Mouse (Mus musculus) urinary bladder, postnatal 25 days (tissue): ENCODE results near the gene Fam43a.

ENCODE experiments used
- DNase-seq: peaks from one replicate; pipeline ENCODE4 v3.0.0; 2022; ENCODE audit warnings: low spot score

Fam43a gene

DNA sequence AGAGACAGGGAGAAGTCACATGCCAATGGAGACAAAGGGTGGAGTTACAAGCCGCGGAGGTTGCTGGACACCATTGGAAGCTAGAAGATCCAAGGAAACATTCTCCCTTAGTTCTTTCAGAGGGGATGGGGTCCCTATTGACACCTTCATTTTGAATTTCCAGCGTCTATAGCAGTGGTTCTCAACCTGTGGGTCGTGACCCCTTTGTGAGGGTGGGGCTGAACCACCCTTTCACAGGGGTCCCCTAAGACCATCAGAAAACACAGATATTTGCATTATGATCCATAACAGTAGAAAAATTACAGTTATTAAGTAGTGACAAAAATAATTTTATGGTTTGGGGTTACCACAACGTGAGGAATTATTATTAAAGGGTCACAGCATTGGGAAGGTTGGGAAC lies 30.0 kb downstream of the Fam43a start:
- no peak for DNase-seq

DNA sequence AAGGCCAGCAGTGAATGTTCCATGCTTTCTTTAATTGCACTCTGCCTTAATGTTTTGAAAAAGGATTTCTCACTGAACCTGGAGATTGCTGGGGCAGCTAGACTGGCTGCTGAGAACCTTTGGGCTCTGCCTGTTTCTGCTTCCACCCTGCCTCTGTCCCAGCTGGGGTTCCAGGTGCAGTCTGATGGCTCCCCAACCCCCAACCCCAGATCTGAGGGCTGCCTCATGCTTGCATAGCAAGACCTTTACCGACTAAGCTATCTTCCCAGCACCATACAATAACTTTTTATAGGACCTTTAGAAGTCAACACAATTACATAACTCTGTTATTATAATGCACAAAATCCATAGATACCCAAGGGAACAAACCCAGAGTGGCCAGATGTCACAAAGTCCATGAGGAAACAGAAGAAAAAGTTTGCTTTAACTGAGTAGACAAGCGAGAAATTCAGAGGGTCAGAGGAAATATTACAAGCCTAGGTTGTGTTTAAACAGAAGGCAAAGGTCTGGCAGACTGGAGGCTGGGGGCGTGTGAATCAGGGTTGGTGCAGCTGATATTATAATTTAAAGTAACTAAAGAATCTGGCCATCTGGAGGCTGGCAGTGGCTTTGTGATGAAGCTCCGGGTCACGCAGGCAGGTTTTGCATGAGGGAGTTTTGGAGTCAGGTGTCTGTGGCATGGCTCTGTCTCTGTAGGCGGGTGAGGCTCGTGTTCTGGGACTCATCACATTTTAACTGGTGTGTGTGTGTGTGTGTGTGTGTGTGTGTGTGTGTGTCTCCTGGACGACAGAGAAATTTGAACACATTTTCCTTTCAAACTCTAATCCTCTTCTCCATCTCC lies 34.6 kb downstream of the Fam43a start:
- no peak for DNase-seq

DNA sequence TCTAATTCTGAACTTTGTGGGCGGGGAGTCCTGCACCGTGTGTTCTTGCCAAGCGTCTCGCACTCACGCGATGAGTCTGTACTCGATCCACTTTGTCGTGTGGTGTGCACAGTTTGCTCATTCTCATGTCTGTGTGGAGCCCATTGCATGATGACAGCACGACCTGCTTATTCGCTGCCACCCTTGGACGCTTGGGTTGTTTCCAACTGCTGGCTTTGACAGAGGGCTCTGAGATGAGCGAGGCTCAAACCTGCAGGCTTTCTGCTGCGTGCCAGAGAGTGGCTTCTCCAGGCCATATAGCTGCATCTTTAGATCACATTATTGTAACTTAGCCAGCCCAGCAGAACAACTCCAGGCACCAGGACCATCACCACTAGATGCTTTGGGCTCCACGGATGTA lies 39.1 kb downstream of the Fam43a start:
- no peak for DNase-seq

DNA sequence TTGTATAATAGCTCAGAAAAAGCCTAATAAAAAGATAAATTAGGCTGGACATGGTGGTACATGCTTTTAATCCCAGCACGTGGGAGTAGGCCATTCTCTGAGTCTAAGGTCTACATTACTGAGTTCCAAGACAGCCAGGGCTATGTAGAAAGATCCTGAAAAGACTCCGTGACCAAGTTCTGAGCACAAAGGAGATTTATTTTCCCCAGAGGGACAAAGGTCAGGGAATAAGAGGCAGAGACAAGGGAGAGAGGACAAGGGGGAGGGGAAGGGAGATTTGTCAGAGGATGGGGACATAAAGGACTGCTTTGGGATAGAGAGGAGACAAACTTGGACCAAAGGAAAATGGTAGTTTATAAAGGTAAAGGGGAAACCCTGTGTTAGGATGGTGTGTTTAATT lies 41.1 kb downstream of the Fam43a start:
- no peak for DNase-seq

DNA sequence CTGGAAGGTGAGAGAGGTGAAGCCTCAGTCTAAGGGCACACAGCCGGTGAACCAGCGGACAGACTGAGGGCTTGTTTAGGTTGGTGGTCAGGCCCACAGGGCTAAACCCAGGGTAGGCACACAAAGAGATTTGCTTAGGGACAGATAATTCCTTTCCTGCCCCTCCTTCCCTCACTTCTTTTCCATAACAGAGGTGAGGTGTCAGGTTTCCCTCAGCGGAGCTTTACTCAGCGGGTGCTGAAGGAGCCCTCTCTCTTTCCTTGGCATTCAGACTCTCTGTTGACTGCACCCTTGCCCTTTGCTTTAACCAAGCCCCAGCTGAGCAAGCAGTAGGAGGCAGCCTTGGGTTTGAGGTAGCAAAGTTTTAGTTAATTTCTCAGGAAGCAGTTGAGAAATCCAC lies 41.9 kb downstream of the Fam43a start:
- no peak for DNase-seq

DNA sequence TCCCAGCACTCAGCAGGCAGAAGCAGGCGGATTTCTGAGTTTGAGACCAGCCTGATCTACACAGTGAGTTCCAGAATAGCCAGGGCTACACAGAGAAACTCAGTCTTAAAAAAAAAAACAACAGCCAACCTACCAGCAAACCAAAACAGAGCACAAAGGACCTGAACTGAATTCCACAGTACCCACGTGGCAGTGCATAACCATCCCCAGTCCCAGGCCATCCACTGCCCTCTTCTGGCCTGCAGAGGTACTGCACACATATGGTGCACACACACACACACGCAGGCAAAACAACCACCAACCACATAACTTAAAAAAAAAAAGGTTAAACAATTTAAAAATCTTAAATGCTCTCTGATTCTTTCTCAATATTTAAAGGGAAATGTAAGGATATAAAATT lies 42.7 kb downstream of the Fam43a start:
- no peak for DNase-seq

DNA sequence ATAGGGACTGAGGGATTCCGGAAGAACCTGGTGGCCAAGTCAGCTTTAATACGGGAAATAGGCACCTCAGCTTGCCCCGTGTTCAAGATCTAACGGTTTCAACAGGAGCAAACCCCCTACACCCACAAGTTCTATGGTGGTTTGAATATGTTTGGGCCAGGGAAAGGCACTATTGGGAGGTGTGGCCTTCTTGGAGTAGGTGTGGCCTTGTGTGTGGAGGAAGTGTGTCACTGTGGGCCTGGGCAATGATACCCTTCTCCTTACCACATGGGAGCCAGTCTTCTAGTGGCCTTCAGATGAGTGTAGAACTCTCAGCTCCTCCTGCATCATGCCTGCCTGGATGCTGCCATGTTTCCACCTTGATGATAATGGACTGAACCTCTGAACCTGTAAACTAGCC lies 45.5 kb downstream of the Fam43a start:
- DNase-seq = no peak

DNA sequence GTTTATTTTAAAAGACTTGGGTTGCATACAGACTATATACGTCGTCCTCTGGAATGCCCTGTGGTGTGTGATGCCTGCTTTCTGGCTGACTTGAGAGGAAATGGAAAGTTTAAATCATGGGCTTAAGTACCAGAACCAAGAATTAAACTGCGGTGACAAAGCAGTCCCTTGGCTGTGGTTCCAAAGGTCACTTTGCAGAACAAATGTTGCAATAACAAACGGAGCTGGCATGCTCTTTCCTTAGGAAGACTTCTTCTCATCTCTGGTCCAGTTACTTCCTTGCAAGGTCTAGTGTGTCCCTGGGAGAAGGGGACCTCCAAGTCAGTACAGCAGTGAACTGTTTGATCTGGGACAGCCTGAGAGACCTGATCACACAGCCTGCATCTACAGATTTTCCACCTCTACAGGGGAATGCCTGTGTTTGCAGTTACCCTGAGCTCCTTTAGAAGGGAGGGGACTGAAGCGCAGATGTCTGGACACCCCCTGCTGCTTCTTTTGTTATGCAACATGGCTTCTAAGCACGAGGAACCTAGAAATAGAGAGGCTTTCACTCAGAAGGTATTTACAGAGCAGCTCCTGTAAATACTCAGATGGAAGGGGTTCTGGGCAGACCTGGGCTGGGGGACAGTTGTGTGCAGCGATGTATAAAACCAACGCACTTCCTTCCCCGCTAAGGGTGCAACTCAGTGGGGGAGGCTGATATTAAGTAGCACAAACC lies 46.5 kb downstream of the Fam43a start:
- no peak for DNase-seq

DNA sequence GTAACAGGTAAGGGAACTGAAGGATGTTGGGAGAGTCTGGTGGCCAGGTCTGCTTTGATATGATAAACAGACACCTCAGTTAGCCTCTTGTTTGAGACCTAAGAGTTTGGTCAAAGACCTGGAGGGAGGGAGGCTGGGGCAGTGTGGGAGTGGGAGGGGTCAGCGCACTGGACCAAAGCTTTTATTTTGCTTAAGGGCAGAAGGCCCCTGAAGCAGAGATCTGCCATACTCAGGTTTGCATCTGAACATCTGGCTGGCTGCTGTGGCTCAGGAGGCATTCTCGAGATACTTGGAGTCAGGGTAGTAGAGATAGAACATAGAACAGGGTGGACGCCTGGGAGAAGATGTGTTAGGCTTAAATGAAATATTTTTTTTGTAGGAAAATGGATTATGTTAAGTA lies 47.3 kb downstream of the Fam43a start:
- DNase-seq = no peak

DNA sequence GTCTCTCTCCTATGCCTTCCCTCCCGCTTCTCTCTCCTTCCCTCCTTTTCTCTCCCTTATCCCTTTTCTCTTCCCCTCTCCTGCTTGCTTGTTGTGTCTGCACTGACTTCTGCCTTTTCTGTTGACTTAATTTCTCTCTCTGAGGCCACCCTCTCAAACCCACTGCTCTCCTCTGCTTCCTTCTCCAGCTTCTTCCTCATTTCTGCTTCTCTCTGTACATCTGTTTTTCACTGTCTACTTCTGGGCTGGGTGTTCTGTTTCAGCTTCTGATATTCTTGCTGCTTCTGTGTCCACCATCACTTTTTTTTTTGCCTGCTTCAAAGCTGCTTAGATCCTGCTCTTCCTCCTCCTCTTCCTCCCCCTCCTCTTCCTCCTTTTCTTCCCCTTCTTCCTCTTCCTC lies 51.8 kb downstream of the Fam43a start:
- no peak for DNase-seq
